Mouse (Mus musculus): ENCODE measurements around the gene Mlxipl. TPM values are rescaled to one million over a fixed set of nuclear protein-coding genes. Genes with fewer than 3 reads are reported as not detected.

Gene Mlxipl
- polyA plus RNA-seq, 2 experiments = 0.54 to 3.3 TPM

DNA sequence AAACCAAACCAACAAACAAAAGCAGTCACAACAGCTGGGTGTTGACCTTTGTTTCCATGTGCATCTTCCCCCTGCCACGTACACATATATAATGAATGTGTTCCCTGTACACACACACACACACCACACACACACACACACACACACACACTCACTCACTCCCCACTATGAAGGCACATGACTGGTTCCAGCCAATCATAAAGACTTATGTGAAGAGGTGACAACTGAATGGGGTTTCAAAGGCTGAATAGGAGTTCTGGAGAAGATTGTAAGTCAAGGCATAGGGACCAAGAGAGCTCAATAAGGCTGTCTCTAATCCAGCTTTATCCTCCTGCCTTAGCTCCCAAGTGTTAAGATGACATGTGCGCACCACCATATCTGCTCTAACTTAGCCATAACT is 10.1 kb upstream of the Mlxipl start:
- no peak overlapping the region for H3K4me3 ChIP-seq (replicated peaks; ENCODE audit: low read length)
- no peak overlapping the region for H3K9ac ChIP-seq (ENCODE audit: low read depth, low read length, severe bottlenecking)
- 82% methylated on average over 2 of the region's 2 CpGs for WGBS
- TF ChIP-seq POLR2A (IDR thresholded peaks at IDR 0.05; ENCODE audit: borderline replicate concordance, extremely low read depth, insufficient read depth, insufficient read length) = no peak
- ATAC-seq (ENCODE audit: low FRiP score, low read depth) (no peak), DNase-seq (ENCODE audit: low spot score) (no peak)
- no peaks in the 10 kb centered on the region for H3K27me3 ChIP-seq (ENCODE audit: control insufficient read depth, insufficient read depth, low read length)
- peaks cover 3% of the 10 kb centered on the region; the same call in 1 of the 2 replicates for H3K4me1 ChIP-seq (ENCODE audit: control insufficient read depth, insufficient read depth, low read length)
- H3K27ac ChIP-seq (replicated peaks; ENCODE audit: low read depth, low read length) = no peak overlapping the region
- H3K36me3 ChIP-seq (ENCODE audit: control insufficient read depth, insufficient read depth, low read length) = peaks cover 13% of the 10 kb centered on the region
- no peak overlapping the region for H3K4me2 ChIP-seq (replicated peaks; ENCODE audit: low read depth, low read length, severe bottlenecking)
- H3K9me3 ChIP-seq (ENCODE audit: control insufficient read depth, low read length) = no peaks in the 10 kb centered on the region

DNA sequence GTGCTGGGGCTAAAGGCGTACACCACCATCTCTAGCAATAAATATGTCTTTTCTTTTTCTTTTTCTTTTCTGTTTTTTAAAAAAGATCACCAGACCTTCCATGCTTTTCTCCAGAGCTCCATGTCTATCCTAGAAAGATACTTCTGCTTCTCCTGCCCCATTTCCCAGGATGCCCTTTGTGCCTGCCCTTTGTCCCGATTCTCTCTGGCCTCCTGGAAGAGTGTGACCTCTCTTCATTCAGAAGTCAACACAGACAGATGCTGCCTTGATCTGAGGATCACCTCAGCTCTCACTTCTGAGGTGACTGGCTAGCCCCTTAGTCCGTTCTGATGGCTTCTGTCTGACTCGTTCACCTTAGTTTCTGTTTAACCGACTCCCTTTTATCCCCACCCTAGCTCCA is 9.2 kb upstream of the Mlxipl start:
- H3K27ac ChIP-seq (replicated peaks; ENCODE audit: low read depth, low read length) = no peak overlapping the region
- no peak overlapping the region for H3K9ac ChIP-seq (ENCODE audit: low read depth, low read length, severe bottlenecking)
- H3K4me2 ChIP-seq (replicated peaks; ENCODE audit: low read depth, low read length, severe bottlenecking) = no peak overlapping the region
- H3K27me3 ChIP-seq (ENCODE audit: control insufficient read depth, insufficient read depth, low read length) = no peaks in the 10 kb centered on the region
- ATAC-seq (ENCODE audit: low FRiP score, low read depth) (no peak), DNase-seq (ENCODE audit: low spot score) (no peak)
- H3K9me3 ChIP-seq (ENCODE audit: control insufficient read depth, low read length) = no peaks in the 10 kb centered on the region
- 83% methylated on average over 5 of the region's 5 CpGs for whole genome bisulfite sequencing
- H3K4me1 ChIP-seq (ENCODE audit: control insufficient read depth, insufficient read depth, low read length) = peaks cover 3% of the 10 kb centered on the region; the same call in 1 of the 2 replicates
- H3K4me3 ChIP-seq (replicated peaks; ENCODE audit: low read length) = no peak overlapping the region
- H3K36me3 ChIP-seq (ENCODE audit: control insufficient read depth, insufficient read depth, low read length) = peaks cover 4% of the 10 kb centered on the region
- TF ChIP-seq POLR2A (IDR thresholded peaks at IDR 0.05; ENCODE audit: borderline replicate concordance, extremely low read depth, insufficient read depth, insufficient read length) = no peak

DNA sequence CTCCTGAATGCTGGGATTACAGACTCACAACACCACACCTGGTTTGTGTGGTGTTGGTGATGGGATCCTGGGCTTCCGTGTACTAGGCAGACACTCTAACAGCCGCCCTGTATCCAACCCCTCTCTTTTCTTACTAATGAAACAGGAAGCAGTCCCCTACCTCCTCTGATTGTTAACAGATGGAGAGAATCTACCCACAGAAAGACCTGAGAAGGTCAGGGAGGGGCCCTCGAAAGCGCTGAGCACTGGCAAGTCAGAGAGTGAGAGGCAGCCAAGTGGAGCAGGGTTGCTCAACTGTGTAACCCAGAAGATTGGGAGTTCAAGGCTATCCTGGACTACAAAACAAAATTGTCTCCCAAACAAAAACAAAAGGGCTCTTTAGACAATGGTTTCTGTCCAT is 2.8 kb upstream of the Mlxipl start:
- no peak for ATAC-seq (ENCODE audit: low FRiP score, low read depth)
- 18% methylated on average over 4 of the region's 4 CpGs for WGBS
- H3K27ac ChIP-seq (replicated peaks; ENCODE audit: low read depth, low read length) = no peak overlapping the region

DNA sequence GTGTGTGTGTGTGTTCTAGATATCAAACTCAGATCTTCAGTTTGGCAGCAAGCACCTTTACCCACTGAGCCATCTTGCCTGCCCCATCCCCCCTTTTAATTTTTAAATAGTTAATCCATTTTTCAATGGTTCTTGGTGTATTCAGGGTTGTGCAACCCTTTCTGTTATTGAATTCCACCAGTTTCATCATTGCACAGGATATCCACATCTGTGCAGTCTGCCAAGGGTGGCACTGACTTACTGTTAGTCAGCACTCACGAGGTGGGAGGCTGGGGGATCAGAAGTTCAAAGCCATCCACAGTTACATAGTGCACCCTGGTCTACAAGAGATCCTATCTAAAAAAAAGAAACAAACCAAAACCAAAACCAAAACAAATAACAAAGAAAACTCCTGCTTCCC is 11.3 kb downstream of the Mlxipl start:
- H3K27me3 ChIP-seq (ENCODE audit: control insufficient read depth, insufficient read depth, low read length) = peaks cover 6% of the 10 kb centered on the region
- WGBS = 57% methylated on average over 1 of the region's 1 CpGs

More for the DNA sequence above, 2.8 kb upstream of the Mlxipl start:
- Histone ChIP-seq H3K9ac (ENCODE audit: low read depth, low read length, severe bottlenecking) (no peak overlapping the region), H3K36me3 (ENCODE audit: control insufficient read depth, insufficient read depth, low read length) (no peaks in the 10 kb centered on the region), H3K9me3 (ENCODE audit: control insufficient read depth, low read length) (no peaks in the 10 kb centered on the region), H3K4me3 (replicated peaks; ENCODE audit: low read length) (no peak overlapping the region), H3K27me3 (ENCODE audit: control insufficient read depth, insufficient read depth, low read length) (peaks cover 10% of the 10 kb centered on the region; the same call in 1 of the 2 replicates), H3K4me1 (ENCODE audit: control insufficient read depth, insufficient read depth, low read length) (no peaks in the 10 kb centered on the region), H3K4me2 (replicated peaks; ENCODE audit: low read depth, low read length, severe bottlenecking) (no peak overlapping the region)
- TF ChIP-seq POLR2A (IDR thresholded peaks at IDR 0.05; ENCODE audit: borderline replicate concordance, extremely low read depth, insufficient read depth, insufficient read length) = no peak
- DNase-seq (ENCODE audit: low spot score) = no peak

DNA sequence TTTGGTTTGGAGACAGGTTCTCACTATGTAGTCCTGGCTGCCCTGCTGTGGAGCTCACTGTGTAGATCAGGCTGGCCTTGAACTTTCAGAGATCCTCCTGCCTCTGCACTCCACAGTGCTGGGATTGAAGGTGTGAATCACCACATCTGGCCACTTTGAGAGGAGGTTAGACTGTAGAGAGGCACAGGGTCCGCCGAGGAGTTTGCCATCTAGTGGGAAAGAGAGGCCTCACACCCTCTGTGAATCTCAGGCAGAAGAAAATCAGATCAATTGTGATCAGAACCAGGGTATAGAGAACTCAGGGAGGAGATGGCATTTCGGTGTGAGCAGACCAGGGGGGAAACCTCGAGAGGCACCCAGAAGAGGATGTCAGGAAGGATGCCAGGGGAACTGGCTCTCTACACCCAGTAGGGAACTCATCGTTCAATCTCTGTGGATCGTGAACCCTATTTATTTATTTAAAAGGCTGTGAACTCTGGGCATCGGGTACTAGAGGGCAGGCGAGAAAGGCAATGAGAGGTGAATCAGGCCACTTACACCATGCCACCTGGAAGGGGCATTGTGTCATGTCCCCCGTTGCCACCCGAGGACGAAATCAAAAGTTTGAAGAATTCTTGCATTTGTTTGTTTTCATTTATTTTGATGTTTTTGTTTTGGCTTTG is 14.4 kb downstream of the Mlxipl start:
- Histone ChIP-seq H3K36me3 (ENCODE audit: control insufficient read depth, insufficient read depth, low read length) (no peaks in the 10 kb centered on the region), H3K27me3 (ENCODE audit: control insufficient read depth, insufficient read depth, low read length) (peaks cover 33% of the 10 kb centered on the region), H3K4me1 (ENCODE audit: control insufficient read depth, insufficient read depth, low read length) (peaks cover 2% of the 10 kb centered on the region; the same call in 1 of the 2 replicates), H3K9me3 (ENCODE audit: control insufficient read depth, low read length) (no peaks in the 10 kb centered on the region), H3K4me3 (replicated peaks; ENCODE audit: low read length) (no peak overlapping the region), H3K27ac (replicated peaks; ENCODE audit: low read depth, low read length) (no peak overlapping the region), H3K4me2 (replicated peaks; ENCODE audit: low read depth, low read length, severe bottlenecking) (no peak overlapping the region), H3K9ac (ENCODE audit: low read depth, low read length, severe bottlenecking) (no peak overlapping the region)
- ATAC-seq (ENCODE audit: low FRiP score, low read depth) (no peak), DNase-seq (ENCODE audit: low spot score) (no peak)
- no peak for TF ChIP-seq POLR2A (IDR thresholded peaks at IDR 0.05; ENCODE audit: borderline replicate concordance, extremely low read depth, insufficient read depth, insufficient read length)
- WGBS = 65% methylated on average over 11 of the region's 11 CpGs

More for the DNA sequence above, 11.3 kb downstream of the Mlxipl start:
- Histone ChIP-seq H3K4me2 (replicated peaks; ENCODE audit: low read depth, low read length, severe bottlenecking) (no peak overlapping the region), H3K36me3 (ENCODE audit: control insufficient read depth, insufficient read depth, low read length) (no peaks in the 10 kb centered on the region), H3K9ac (ENCODE audit: low read depth, low read length, severe bottlenecking) (no peak overlapping the region), H3K4me3 (replicated peaks; ENCODE audit: low read length) (no peak overlapping the region), H3K27ac (replicated peaks; ENCODE audit: low read depth, low read length) (no peak overlapping the region), H3K4me1 (ENCODE audit: control insufficient read depth, insufficient read depth, low read length) (no peaks in the 10 kb centered on the region), H3K9me3 (ENCODE audit: control insufficient read depth, low read length) (no peaks in the 10 kb centered on the region)
- no peak for TF ChIP-seq POLR2A (IDR thresholded peaks at IDR 0.05; ENCODE audit: borderline replicate concordance, extremely low read depth, insufficient read depth, insufficient read length)
- ATAC-seq (ENCODE audit: low FRiP score, low read depth) = no peak
- no peak for DNase-seq (ENCODE audit: low spot score)
